Mouse (Mus musculus): ENCODE data around the gene Gns. TPM values are rescaled to one million over a fixed set of nuclear protein-coding genes. Genes with fewer than 3 reads are reported as not detected.

Gene Gns
- polyA plus RNA-seq, 1 experiment from 2014 or later: 63.2 TPM

GRCm38 (mm10) chr10:121429981-121430682 is 65.2 kb downstream of the Gns start:
- 15% methylated on average over 14 of the region's 14 CpGs for WGBS
- peak; percentile 57; the same call in 1 of the 2 replicates for ATAC-seq (replicated peaks; ENCODE audit: low FRiP score, low read depth)
- Histone ChIP-seq H3K4me1 (replicated peaks; ENCODE audit: insufficient read depth, low read length) (peaks cover 39% of the 10 kb centered on the region), H3K27ac (peak overlapping the region; percentile 85), H3K9me3 (replicated peaks; ENCODE audit: low read length) (no peaks in the 10 kb centered on the region), H3K36me3 (ENCODE audit: insufficient read depth, low read length) (no peaks in the 10 kb centered on the region), H3K9ac (ENCODE audit: low read depth, low read length) (peak overlapping the region; percentile 45; the same call in 1 of the 2 replicates), H3K27me3 (ENCODE audit: insufficient read depth, low read length) (no peaks in the 10 kb centered on the region), H3K4me2 (ENCODE audit: low read length) (peak overlapping the region; percentile 45), H3K4me3 (replicated peaks; ENCODE audit: low read depth, low read length) (no peak overlapping the region)
- TF ChIP-seq CTCF (IDR thresholded peaks at IDR 0.05; ENCODE audit: low read depth): no peak
- peak; percentile 68 for DNase-seq (ENCODE audit: low spot score)

- no peak overlapping the region for H3K4me3 ChIP-seq (replicated peaks; ENCODE audit: low read depth, low read length)
- WGBS: 68% methylated on average over 15 of the region's 15 CpGs
- no peaks in the 10 kb centered on the region for H3K9me3 ChIP-seq (replicated peaks; ENCODE audit: low read length)
- H3K9ac ChIP-seq (ENCODE audit: low read depth, low read length): no peak overlapping the region
- no peak for DNase-seq (ENCODE audit: low spot score)
- ATAC-seq (replicated peaks; ENCODE audit: low FRiP score, low read depth): no peak
- H3K4me2 ChIP-seq (ENCODE audit: low read length): peak overlapping the region; percentile 45; the same call in 1 of the 2 replicates
- peaks cover 41% of the 10 kb centered on the region for H3K4me1 ChIP-seq (replicated peaks; ENCODE audit: insufficient read depth, low read length)
- no peaks in the 10 kb centered on the region for H3K27me3 ChIP-seq (ENCODE audit: insufficient read depth, low read length)
- TF ChIP-seq CTCF (IDR thresholded peaks at IDR 0.05; ENCODE audit: low read depth): no peak
- H3K27ac ChIP-seq: peak overlapping the region; percentile 85
- H3K36me3 ChIP-seq (ENCODE audit: insufficient read depth, low read length): no peaks in the 10 kb centered on the region
These were observed 66.1 kb downstream of the Gns start for GRCm38 (mm10) chr10:121430764-121431540.

- no peaks in the 10 kb centered on the region for H3K9me3 ChIP-seq (replicated peaks; ENCODE audit: low read length)
- H3K4me3 ChIP-seq (replicated peaks; ENCODE audit: low read depth, low read length): no peak overlapping the region
- H3K9ac ChIP-seq (ENCODE audit: low read depth, low read length): 0 out of 2 replicates have a peak overlapping the region, but pooled peaks have one; percentile 0
- ATAC-seq (replicated peaks; ENCODE audit: low FRiP score, low read depth) (no peak), DNase-seq (ENCODE audit: low spot score) (no peak)
- WGBS: 48% methylated on average over 12 of the region's 12 CpGs
- 0 out of 2 replicates have a peak overlapping the region, but pooled peaks have one; percentile 8 for H3K4me2 ChIP-seq (ENCODE audit: low read length)
- peaks cover 51% of the 10 kb centered on the region for H3K4me1 ChIP-seq (replicated peaks; ENCODE audit: insufficient read depth, low read length)
- TF ChIP-seq CTCF (IDR thresholded peaks at IDR 0.05; ENCODE audit: low read depth): no peak
- no peaks in the 10 kb centered on the region for H3K27me3 ChIP-seq (ENCODE audit: insufficient read depth, low read length)
- no peaks in the 10 kb centered on the region for H3K36me3 ChIP-seq (ENCODE audit: insufficient read depth, low read length)
- peak overlapping the region; percentile 85 for H3K27ac ChIP-seq
These were observed 67.2 kb downstream of the Gns start for GRCm38 (mm10) chr10:121432041-121432634.

- Histone ChIP-seq H3K4me1 (replicated peaks; ENCODE audit: insufficient read depth, low read length) (peaks cover 50% of the 10 kb centered on the region), H3K27me3 (ENCODE audit: insufficient read depth, low read length) (no peaks in the 10 kb centered on the region), H3K27ac (peak overlapping the region; percentile 85), H3K36me3 (ENCODE audit: insufficient read depth, low read length) (no peaks in the 10 kb centered on the region), H3K4me3 (replicated peaks; ENCODE audit: low read depth, low read length) (no peak overlapping the region), H3K4me2 (ENCODE audit: low read length) (0 out of 2 replicates have a peak overlapping the region, but pooled peaks have one; percentile 8), H3K9me3 (replicated peaks; ENCODE audit: low read length) (no peaks in the 10 kb centered on the region), H3K9ac (ENCODE audit: low read depth, low read length) (0 out of 2 replicates have a peak overlapping the region, but pooled peaks have one; percentile 0)
- 53% methylated on average over 16 of the region's 16 CpGs for WGBS
- DNase-seq (ENCODE audit: low spot score) (no peak), ATAC-seq (replicated peaks; ENCODE audit: low FRiP score, low read depth) (no peak)
- no peak for TF ChIP-seq CTCF (IDR thresholded peaks at IDR 0.05; ENCODE audit: low read depth)
These were observed 67.9 kb downstream of the Gns start for GRCm38 (mm10) chr10:121432635-121433280.

- Histone ChIP-seq H3K4me3 (replicated peaks; ENCODE audit: low read depth, low read length) (no peak overlapping the region), H3K9ac (ENCODE audit: low read depth, low read length) (no peak overlapping the region), H3K4me2 (ENCODE audit: low read length) (no peak overlapping the region), H3K4me1 (replicated peaks; ENCODE audit: insufficient read depth, low read length) (peaks cover 34% of the 10 kb centered on the region), H3K27me3 (ENCODE audit: insufficient read depth, low read length) (no peaks in the 10 kb centered on the region), H3K9me3 (replicated peaks; ENCODE audit: low read length) (no peaks in the 10 kb centered on the region), H3K27ac (no peak overlapping the region), H3K36me3 (ENCODE audit: insufficient read depth, low read length) (no peaks in the 10 kb centered on the region)
- WGBS: 69% methylated on average over 15 of the region's 15 CpGs
- DNase-seq (ENCODE audit: low spot score): no peak
- ATAC-seq (replicated peaks; ENCODE audit: low FRiP score, low read depth): no peak
- no peak for TF ChIP-seq CTCF (IDR thresholded peaks at IDR 0.05; ENCODE audit: low read depth)
These were observed 69.7 kb downstream of the Gns start for GRCm38 (mm10) chr10:121434441-121435103.

Data from kidney, postnatal 0 days (tissue).